Mouse (Mus musculus): ENCODE measurements around the gene 9330161L09Rik. TPM values are rescaled to one million over a fixed set of nuclear protein-coding genes. Genes with fewer than 3 reads are reported as not detected.

The 9330161L09Rik gene
- polyA plus RNA-seq, 1 experiment = not detected

DNA sequence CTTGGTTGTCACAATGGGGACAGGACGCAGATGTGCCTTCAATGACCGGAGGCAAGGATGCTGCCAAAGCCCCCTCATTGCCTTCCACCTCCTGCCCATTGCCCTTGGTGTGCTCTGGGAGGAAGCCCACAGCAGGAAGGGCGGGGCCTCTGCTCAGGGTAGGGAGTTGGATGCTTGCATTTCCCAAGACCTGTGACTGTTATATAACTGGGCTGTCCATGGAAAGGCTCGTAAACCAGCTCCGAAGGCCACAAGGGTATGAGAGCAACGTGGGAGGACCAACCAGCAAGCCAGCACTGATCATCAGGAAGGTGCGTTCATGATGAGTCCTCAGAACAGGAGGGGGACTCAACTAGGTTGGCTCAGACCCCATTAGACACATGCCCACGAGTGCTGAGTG is 46.8 kb downstream of the 9330161L09Rik start:
- Histone ChIP-seq H3K4me3 (ENCODE audit: insufficient read depth, low read depth, low read length) (no peak overlapping the region), H3K27ac (ENCODE audit: insufficient read depth, low read depth, low read length) (no peak overlapping the region), H3K4me1 (ENCODE audit: control insufficient read depth, insufficient read depth, low read length) (peaks cover 18% of the 10 kb centered on the region)
- WGBS = 85% methylated on average over 8 of the region's 8 CpGs
- TF ChIP-seq CTCF (IDR thresholded peaks at IDR 0.05; ENCODE audit: insufficient read depth, low read depth, low read length) (no peak), POLR2A (IDR thresholded peaks at IDR 0.05; ENCODE audit: insufficient read depth, low read depth, low read length) (no peak)

DNA sequence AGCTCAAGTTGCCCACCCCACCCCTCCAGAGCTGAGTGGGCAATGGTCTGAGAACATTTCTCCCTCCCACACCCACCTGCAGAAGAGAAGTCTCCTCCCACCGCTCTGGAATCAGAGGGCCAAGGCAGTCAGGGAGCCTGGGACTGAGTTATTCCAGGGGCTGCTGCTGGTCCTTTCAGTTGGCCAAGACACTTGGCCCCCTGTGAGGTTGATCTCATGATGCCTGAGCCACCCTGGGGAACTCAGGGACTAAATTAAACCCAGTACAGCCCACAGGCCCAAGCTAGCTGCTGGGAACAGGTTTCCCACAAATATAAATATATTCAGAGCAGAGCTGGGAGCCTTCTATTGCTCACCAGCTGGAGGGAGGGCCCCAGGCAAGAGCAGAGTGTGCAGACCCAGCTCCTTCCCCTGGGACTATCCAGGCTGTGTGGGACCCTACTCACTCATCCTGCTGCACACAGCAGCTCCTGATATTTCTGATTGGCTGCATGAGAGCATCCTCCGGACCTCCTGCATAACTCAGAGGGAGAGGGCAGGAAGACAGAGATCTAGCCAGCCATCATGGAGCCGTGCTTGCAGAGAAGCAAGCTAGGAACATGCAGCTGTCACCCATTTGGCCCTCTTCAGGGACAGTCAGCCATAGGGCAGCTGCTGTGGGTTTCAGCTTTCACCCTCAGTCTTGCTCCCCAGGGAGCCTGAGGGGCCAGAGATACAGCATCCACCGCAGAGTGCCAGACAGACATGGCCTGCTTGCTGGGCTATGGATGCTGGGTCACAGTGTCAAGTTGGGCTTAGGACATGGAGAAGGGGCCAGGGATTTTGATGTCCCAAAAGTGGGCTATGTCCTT is 48.4 kb downstream of the 9330161L09Rik start:
- 69% methylated on average over 4 of the region's 4 CpGs for WGBS
- H3K4me3 ChIP-seq (ENCODE audit: insufficient read depth, low read depth, low read length) = no peak overlapping the region
- H3K4me1 ChIP-seq (ENCODE audit: control insufficient read depth, insufficient read depth, low read length) = peaks cover 18% of the 10 kb centered on the region
- no peak overlapping the region for H3K27ac ChIP-seq (ENCODE audit: insufficient read depth, low read depth, low read length)
- TF ChIP-seq CTCF (IDR thresholded peaks at IDR 0.05; ENCODE audit: insufficient read depth, low read depth, low read length) = no peak
- TF ChIP-seq POLR2A (IDR thresholded peaks at IDR 0.05; ENCODE audit: insufficient read depth, low read depth, low read length) = no peak

- Histone ChIP-seq H3K27ac (ENCODE audit: insufficient read depth, low read depth, low read length) (no peak overlapping the region), H3K4me1 (ENCODE audit: control insufficient read depth, insufficient read depth, low read length) (peaks cover 22% of the 10 kb centered on the region), H3K4me3 (ENCODE audit: insufficient read depth, low read depth, low read length) (no peak overlapping the region)
- TF ChIP-seq POLR2A (IDR thresholded peaks at IDR 0.05; ENCODE audit: insufficient read depth, low read depth, low read length) (no peak), CTCF (IDR thresholded peaks at IDR 0.05; ENCODE audit: insufficient read depth, low read depth, low read length) (no peak)
- WGBS = 73% methylated on average over 8 of the region's 8 CpGs
Observed at GRCm38 (mm10) chr12:103358216-103358615, 49.4 kb downstream of the 9330161L09Rik start.

Other genes with a start within 250 kb of the 9330161L09Rik start
- not detected in 2 replicates for gene Prima1, start 165.7 kb downstream of the 9330161L09Rik start, polyA plus RNA-seq (2012; ENCODE audit: insufficient read depth, insufficient read length, low replicate concordance, missing spikeins)
- not detected in 2 replicates for gene Fam181a, start 96.8 kb downstream of the 9330161L09Rik start, polyA plus RNA-seq (2012; ENCODE audit: insufficient read depth, insufficient read length, low replicate concordance, missing spikeins)
- gene Asb2, start 51.8 kb downstream of the 9330161L09Rik start, polyA plus RNA-seq (2012; ENCODE audit: insufficient read depth, insufficient read length, low replicate concordance, missing spikeins) = not detected in 2 replicates
- not detected in 2 replicates for gene Otub2, start 19.1 kb downstream of the 9330161L09Rik start, polyA plus RNA-seq (2012; ENCODE audit: insufficient read depth, insufficient read length, low replicate concordance, missing spikeins)
- gene Ddx24, start 18.0 kb upstream of the 9330161L09Rik start, polyA plus RNA-seq (2012; ENCODE audit: insufficient read depth, insufficient read length, low replicate concordance, missing spikeins) = 279 TPM in 1 of 2 replicates, not detected in the other
- gene Ifi27, start 26.4 kb upstream of the 9330161L09Rik start, polyA plus RNA-seq (2012; ENCODE audit: insufficient read depth, insufficient read length, low replicate concordance, missing spikeins) = not detected in 2 replicates
- not detected in 2 replicates for gene Ifi27l2a, start 35.9 kb upstream of the 9330161L09Rik start, polyA plus RNA-seq (2012; ENCODE audit: insufficient read depth, insufficient read length, low replicate concordance, missing spikeins)
- gene Ifi27l2b, start 49.4 kb upstream of the 9330161L09Rik start, polyA plus RNA-seq (2012; ENCODE audit: insufficient read depth, insufficient read length, low replicate concordance, missing spikeins) = not detected in 2 replicates
- not detected in 2 replicates for gene Ppp4r4, start 124.5 kb upstream of the 9330161L09Rik start, polyA plus RNA-seq (2012; ENCODE audit: insufficient read depth, insufficient read length, low replicate concordance, missing spikeins)
- gene Serpina10, start 223.6 kb upstream of the 9330161L09Rik start, polyA plus RNA-seq (2012; ENCODE audit: insufficient read depth, insufficient read length, low replicate concordance, missing spikeins) = not detected in 2 replicates
- gene Serpina6, start 249.4 kb upstream of the 9330161L09Rik start, polyA plus RNA-seq (2012; ENCODE audit: insufficient read depth, insufficient read length, low replicate concordance, missing spikeins) = not detected in 2 replicates

All from olfactory bulb, adult 2 months (tissue).